Mouse (Mus musculus) lung, embryonic 15.5 days (tissue): ENCODE results near the gene Armcx2. TPM values are rescaled to one million over a fixed set of nuclear protein-coding genes. Genes with fewer than 3 reads are reported as not detected.

Source experiments
- microRNA-seq: library from miRNA; unstranded; fragments of <30 nt; microRNA quantifications from one replicate; pipeline ENCODE4, GENCODE M21; 2016
- polyA plus RNA-seq: library from polyadenylated mRNA; unstranded; fragments of >200 nt; fragmentation: Nextera tagmentation; extraction: Ambion mirVana; gene quantifications from 2 replicates; pipeline ENCODE4 v1.2.1, GENCODE M21; 2015

Armcx2 gene
- polyA plus RNA-seq, 1 experiment from 2014 or later: 67.6 TPM

Small RNA genes within 50 kb of the gene (microRNA-seq; reads per million reads assigned to microRNA genes)
- gene Mir7093: not detected

Other genes starting within 250 kb of the Armcx2 start
- 2.2 and 2.3 TPM in 2 replicates for gene Btk, start 225.7 kb downstream of the Armcx2 start, polyA plus RNA-seq
- 375 and 413 TPM in 2 replicates for gene Rpl36a, start 223.6 kb downstream of the Armcx2 start, polyA plus RNA-seq
- gene Gla, start 208.1 kb downstream of the Armcx2 start, polyA plus RNA-seq: 5.2 and 7.0 TPM in 2 replicates
- 161 and 168 TPM in 2 replicates for gene Hnrnph2, start 208.0 kb downstream of the Armcx2 start, polyA plus RNA-seq
- gene Armcx4, start 122.7 kb downstream of the Armcx2 start, polyA plus RNA-seq: 5.8 and 6.1 TPM in 2 replicates
- 49.0 and 52.6 TPM in 2 replicates for gene Armcx1, start 91.3 kb downstream of the Armcx2 start, polyA plus RNA-seq
- 20.9 TPM in 2 replicates for gene Armcx6, start 57.8 kb downstream of the Armcx2 start, polyA plus RNA-seq
- 73.5 and 74.6 TPM in 2 replicates for gene Armcx3, start 52.6 kb downstream of the Armcx2 start, polyA plus RNA-seq
- gene Nxf2, start 155.5 kb upstream of the Armcx2 start, polyA plus RNA-seq: 0.47 and 0.93 TPM in 2 replicates
- gene Zmat1, start 200.0 kb upstream of the Armcx2 start, polyA plus RNA-seq: 5.4 and 5.5 TPM in 2 replicates